Mouse (Mus musculus) retina, postnatal 7 days (tissue): ENCODE measurements around the gene Mobp.

Source experiments
- DNase-seq: peaks from one replicate; pipeline ENCODE4 v3.0.0-alpha.2; 2012; ENCODE audit warnings: low read depth, low spot score

Gene Mobp

GRCm38 (mm10) chr9:120134529-120135160, 14.9 kb upstream of the Mobp start:
- no peak for DNase-seq

- no peak for DNase-seq
Observed at GRCm38 (mm10) chr9:120135454-120135853, 14.1 kb upstream of the Mobp start.

GRCm38 (mm10) chr9:120140652-120141051, 8.9 kb upstream of the Mobp start:
- DNase-seq, result peak; percentile 70

- no peak for DNase-seq
Observed at GRCm38 (mm10) chr9:120144474-120144873, 5.0 kb upstream of the Mobp start.

GRCm38 (mm10) chr9:120151152-120151551, 1.6 kb downstream of the Mobp start:
- DNase-seq, result no peak

GRCm38 (mm10) chr9:120151906-120152399, 2.4 kb downstream of the Mobp start:
- no peak for DNase-seq

- no peak for DNase-seq
Observed at GRCm38 (mm10) chr9:120158047-120158446, 8.5 kb downstream of the Mobp start.

GRCm38 (mm10) chr9:120163862-120164261, 14.4 kb downstream of the Mobp start:
- DNase-seq, result no peak

- DNase-seq, result no peak
Observed at GRCm38 (mm10) chr9:120167826-120168225, 18.3 kb downstream of the Mobp start.

- peak; percentile 46 for DNase-seq
Observed at GRCm38 (mm10) chr9:120171295-120171694, 21.8 kb downstream of the Mobp start.

- no peak for DNase-seq
Observed at GRCm38 (mm10) chr9:120174436-120175137, 25.1 kb downstream of the Mobp start.

GRCm38 (mm10) chr9:120178813-120179212, 29.3 kb downstream of the Mobp start:
- no peak for DNase-seq

- DNase-seq, result peak; percentile 31
Observed at GRCm38 (mm10) chr9:120184499-120184898, 35.0 kb downstream of the Mobp start.

- no peak for DNase-seq
Observed at GRCm38 (mm10) chr9:120186856-120187255, 37.3 kb downstream of the Mobp start.

- no peak for DNase-seq
Observed at GRCm38 (mm10) chr9:120190891-120191290, 41.4 kb downstream of the Mobp start.

GRCm38 (mm10) chr9:120191362-120192098, 42.0 kb downstream of the Mobp start:
- DNase-seq, result peak; percentile 81

- DNase-seq, result no peak
Observed at GRCm38 (mm10) chr9:120192742-120193141, 43.2 kb downstream of the Mobp start.

GRCm38 (mm10) chr9:120200873-120201272, 51.4 kb downstream of the Mobp start:
- DNase-seq, result no peak

GRCm38 (mm10) chr9:120201743-120202142, 52.2 kb downstream of the Mobp start:
- no peak for DNase-seq

- DNase-seq, result no peak
Observed at GRCm38 (mm10) chr9:120202683-120203082, 53.2 kb downstream of the Mobp start.

GRCm38 (mm10) chr9:120203936-120204335, 54.4 kb downstream of the Mobp start:
- no peak for DNase-seq

- no peak for DNase-seq
Observed at GRCm38 (mm10) chr9:120206897-120207296, 57.4 kb downstream of the Mobp start.
